Mouse (Mus musculus) liver, embryonic 11.5 days (tissue): Measurements from ENCODE around the gene B3gnt9. TPM values are rescaled to one million over a fixed set of nuclear protein-coding genes. Genes with fewer than 3 reads are reported as not detected.

Experiments used
- ATAC-seq: fragments of 200-750 bp; cut with Nextera tagmentation; replicated peaks from 2 replicates; pipeline ENCODE4 v1.8.0; 2017; ENCODE audit warnings: moderate number of reproducible peaks, mild to moderate bottlenecking, moderate TSS enrichment, moderate library complexity; ENCODE audit not compliant: low FRiP score
- DNase-seq: peaks from one replicate; pipeline ENCODE4 v3.0.0-alpha.2; 2017; ENCODE audit warnings: low spot score
- H3K27ac ChIP-seq: fragments of 300-500 bp; sonication (generic); 2 replicates; pipeline ENCODE4 v1.5.1; 2014; ENCODE audit warnings: mild to moderate bottlenecking, low read depth, low read length, control low read depth
- H3K27me3 ChIP-seq: fragments of 300-500 bp; sonication (generic); replicated peaks from 2 replicates; pipeline ENCODE4 v1.6.1; 2014; ENCODE audit warnings: low read length, mixed read lengths; ENCODE audit not compliant: control insufficient read depth, insufficient read depth
- H3K36me3 ChIP-seq: fragments of 300-500 bp; sonication (generic); 2 replicates; pipeline ENCODE4 v1.6.1; 2014; ENCODE audit warnings: mild to moderate bottlenecking, low read length, moderate library complexity, mixed read lengths; ENCODE audit not compliant: control insufficient read depth, insufficient read depth
- H3K4me1 ChIP-seq: fragments of 300-500 bp; sonication (generic); replicated peaks from 2 replicates; pipeline ENCODE4 v1.6.1; 2014; ENCODE audit warnings: low read length, mixed read lengths; ENCODE audit not compliant: control insufficient read depth, insufficient read depth
- H3K4me2 ChIP-seq: fragments of 300-500 bp; sonication (generic); 2 replicates; pipeline ENCODE4 v1.6.1; 2014; ENCODE audit warnings: mild to moderate bottlenecking, control low read depth, moderate library complexity
- H3K4me3 ChIP-seq: fragments of 300-500 bp; sonication (generic); 2 replicates; pipeline ENCODE4 v1.5.1; 2014; ENCODE audit warnings: low read depth, low read length, control low read depth
- H3K9ac ChIP-seq: fragments of 300-500 bp; sonication (generic); 2 replicates; pipeline ENCODE4 v1.6.1; 2014; ENCODE audit warnings: low read depth, low read length, control low read depth
- H3K9me3 ChIP-seq: fragments of 300-500 bp; sonication (generic); 2 replicates; pipeline ENCODE4 v1.6.1; 2016; ENCODE audit warnings: low read length, inconsistent platforms, mixed read lengths; ENCODE audit not compliant: control insufficient read depth
- WGBS: fragments of 180-500 bp; shearing (Covaris S2); extraction: QIAGEN DNeasy Blood & Tissue Kit; methylation state at CpG from one replicate; pipeline ENCODE4 v1.1.7; 2014; 5-methylcytosine and 5-hydroxymethylcytosine counted together
- polyA plus RNA-seq: library from polyadenylated mRNA; unstranded; fragments of >200 nt; fragmentation: Nextera tagmentation; extraction: Ambion mirVana; gene quantifications from 2 replicates; pipeline ENCODE4 v1.2.1, GENCODE M21; 2014

The B3gnt9 gene
- polyA plus RNA-seq, 1 experiment from 2014 or later = 4.2 TPM

GRCm38 (mm10) chr8:105257318-105258114, 2.6 kb upstream of the B3gnt9 start:
- WGBS = 66% methylated on average over 7 of the region's 7 CpGs
- Histone ChIP-seq H3K27ac (no peak overlapping the region), H3K9ac (no peak overlapping the region), H3K4me3 (no peak overlapping the region), H3K9me3 (no peaks in the 10 kb centered on the region), H3K27me3 (peaks cover 29% of the 10 kb centered on the region), H3K4me2 (no peak overlapping the region), H3K36me3 (no peaks in the 10 kb centered on the region), H3K4me1 (peaks cover 31% of the 10 kb centered on the region)
- DNase-seq (no peak), ATAC-seq (no peak)

- H3K4me3 ChIP-seq = peak overlapping the region; percentile 66
- ATAC-seq (peak; percentile 88), DNase-seq (peak; percentile 91)
- under 1% methylated on average over 73 of the region's 74 CpGs for WGBS
- H3K4me1 ChIP-seq = peaks cover 23% of the 10 kb centered on the region
- H3K4me2 ChIP-seq = peak overlapping the region; percentile 99
- peak overlapping the region; percentile 65 for H3K27ac ChIP-seq
- peak overlapping the region; percentile 76 for H3K9ac ChIP-seq
- peaks cover 17% of the 10 kb centered on the region for H3K27me3 ChIP-seq
- no peaks in the 10 kb centered on the region for H3K9me3 ChIP-seq
- peaks cover 13% of the 10 kb centered on the region; the same call in 1 of the 2 replicates for H3K36me3 ChIP-seq
Observed at GRCm38 (mm10) chr8:105254152-105254965, 594 bp downstream of the B3gnt9 start.

DNA sequence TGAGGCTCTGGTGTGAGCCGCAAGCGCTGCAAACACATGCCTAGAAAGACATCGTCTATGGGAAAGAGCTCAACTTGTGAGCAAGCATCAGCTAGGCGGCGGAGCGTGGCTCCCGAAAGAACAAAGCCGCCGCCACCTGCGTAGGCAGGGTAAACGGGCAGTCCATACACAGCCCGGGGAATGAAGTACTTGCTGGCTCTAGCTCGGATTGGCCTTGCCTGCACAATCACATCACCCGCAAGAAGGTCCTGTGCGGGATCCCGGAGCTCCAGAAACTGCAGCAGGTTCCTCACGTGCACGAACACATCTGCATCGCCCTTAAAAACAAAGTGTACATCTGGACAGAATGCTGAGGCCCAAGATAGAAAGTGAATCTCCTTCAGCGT, 1.2 kb downstream of the B3gnt9 start:
- Histone ChIP-seq H3K36me3 (peaks cover 19% of the 10 kb centered on the region), H3K9me3 (no peaks in the 10 kb centered on the region), H3K4me3 (peak overlapping the region; percentile 66), H3K27ac (no peak overlapping the region), H3K4me2 (peak overlapping the region; percentile 99), H3K27me3 (peaks cover 11% of the 10 kb centered on the region), H3K9ac (no peak overlapping the region; the same call in 1 of the 2 replicates), H3K4me1 (peaks cover 17% of the 10 kb centered on the region)
- ATAC-seq (no peak), DNase-seq (no peak)
- 51% methylated on average over 20 of the region's 20 CpGs for WGBS

DNA sequence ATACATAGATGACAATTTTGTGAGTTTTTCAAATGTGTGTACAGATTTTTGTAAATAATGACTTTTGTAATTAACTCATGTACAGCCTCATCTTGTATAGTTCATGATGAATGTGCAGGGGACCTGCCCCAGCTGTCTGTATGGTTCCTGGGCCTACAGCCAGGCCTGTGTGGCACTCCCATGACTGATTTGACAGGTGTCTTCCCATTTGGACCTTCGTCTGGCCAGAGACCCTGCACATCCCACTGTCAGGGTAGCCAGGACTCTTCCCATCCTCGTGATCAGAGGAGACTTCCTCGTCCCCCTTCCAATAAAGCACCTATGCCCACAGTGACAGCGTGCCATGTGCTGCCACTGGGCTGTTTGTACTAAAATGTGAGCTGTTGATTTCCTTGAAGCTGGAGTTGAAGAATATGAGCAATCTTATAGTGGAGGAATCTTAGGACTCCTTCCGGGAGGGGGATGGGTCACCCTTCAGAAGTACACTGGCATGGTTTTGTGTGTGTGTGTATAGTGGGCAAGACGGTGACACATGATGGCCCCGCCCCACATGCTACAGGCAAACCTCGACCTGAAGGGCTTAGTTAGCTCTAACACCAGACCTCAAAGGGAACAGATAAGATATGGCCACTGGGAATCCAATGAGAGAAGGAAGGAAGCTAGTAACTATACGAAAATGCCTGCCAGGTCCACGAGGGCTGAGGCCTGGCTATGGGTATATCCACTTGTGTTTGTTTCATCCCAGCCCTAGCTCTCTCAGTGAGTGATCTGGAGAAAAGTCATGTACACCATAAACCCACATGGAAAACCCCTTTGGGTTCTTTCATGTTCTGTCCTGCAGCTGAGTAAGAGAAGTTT, 2.0 kb downstream of the B3gnt9 start:
- Histone ChIP-seq H3K36me3 (peaks cover 27% of the 10 kb centered on the region), H3K9me3 (no peaks in the 10 kb centered on the region), H3K27me3 (peaks cover 7% of the 10 kb centered on the region; the same call in 1 of the 2 replicates), H3K4me2 (no peak overlapping the region), H3K27ac (no peak overlapping the region), H3K4me1 (peaks cover 16% of the 10 kb centered on the region), H3K4me3 (no peak overlapping the region), H3K9ac (no peak overlapping the region)
- WGBS = 70% methylated on average over 10 of the region's 10 CpGs
- DNase-seq (no peak), ATAC-seq (no peak)

DNA sequence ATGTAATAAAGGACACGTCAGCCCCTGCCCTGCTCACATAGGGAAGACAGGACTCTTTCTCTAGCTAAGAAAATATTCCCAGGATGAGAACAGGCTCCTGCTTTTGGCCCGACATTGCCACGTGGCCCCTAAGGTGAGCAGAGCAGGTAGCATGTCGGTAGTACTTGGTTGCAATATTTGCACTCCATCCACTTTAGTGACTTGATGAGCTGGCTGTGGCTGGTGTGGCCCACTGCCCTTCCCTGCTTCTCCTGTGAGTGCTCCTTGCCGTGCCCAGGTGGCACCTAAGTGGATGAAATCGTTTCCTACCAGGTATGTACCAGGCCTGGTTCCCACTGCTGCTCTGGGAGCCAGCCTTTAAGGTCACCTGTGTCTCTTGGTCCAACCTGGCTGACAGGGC, 3.0 kb downstream of the B3gnt9 start:
- H3K4me3 ChIP-seq = no peak overlapping the region
- H3K36me3 ChIP-seq = peaks cover 27% of the 10 kb centered on the region
- 90% methylated on average over 6 of the region's 6 CpGs for WGBS

GRCm38 (mm10) chr8:105241016-105241415, 13.9 kb downstream of the B3gnt9 start:
- 98% methylated on average over 7 of the region's 7 CpGs for whole genome bisulfite sequencing
- Histone ChIP-seq H3K9me3 (no peaks in the 10 kb centered on the region), H3K27ac (no peak overlapping the region), H3K9ac (no peak overlapping the region), H3K4me1 (no peaks in the 10 kb centered on the region), H3K4me3 (no peak overlapping the region), H3K4me2 (no peak overlapping the region), H3K36me3 (peaks cover 22% of the 10 kb centered on the region; the same call in 1 of the 2 replicates), H3K27me3 (no peaks in the 10 kb centered on the region)
- ATAC-seq (no peak), DNase-seq (no peak)

More for the DNA sequence above, 3.0 kb downstream of the B3gnt9 start:
- Histone ChIP-seq H3K9ac (no peak overlapping the region), H3K4me2 (no peak overlapping the region), H3K27me3 (0 out of 2 replicates have a peak, but pooled peaks cover 7% of the 10 kb centered on the region), H3K9me3 (no peaks in the 10 kb centered on the region), H3K4me1 (peaks cover 16% of the 10 kb centered on the region), H3K27ac (no peak overlapping the region)
- ATAC-seq (no peak), DNase-seq (no peak)

DNA sequence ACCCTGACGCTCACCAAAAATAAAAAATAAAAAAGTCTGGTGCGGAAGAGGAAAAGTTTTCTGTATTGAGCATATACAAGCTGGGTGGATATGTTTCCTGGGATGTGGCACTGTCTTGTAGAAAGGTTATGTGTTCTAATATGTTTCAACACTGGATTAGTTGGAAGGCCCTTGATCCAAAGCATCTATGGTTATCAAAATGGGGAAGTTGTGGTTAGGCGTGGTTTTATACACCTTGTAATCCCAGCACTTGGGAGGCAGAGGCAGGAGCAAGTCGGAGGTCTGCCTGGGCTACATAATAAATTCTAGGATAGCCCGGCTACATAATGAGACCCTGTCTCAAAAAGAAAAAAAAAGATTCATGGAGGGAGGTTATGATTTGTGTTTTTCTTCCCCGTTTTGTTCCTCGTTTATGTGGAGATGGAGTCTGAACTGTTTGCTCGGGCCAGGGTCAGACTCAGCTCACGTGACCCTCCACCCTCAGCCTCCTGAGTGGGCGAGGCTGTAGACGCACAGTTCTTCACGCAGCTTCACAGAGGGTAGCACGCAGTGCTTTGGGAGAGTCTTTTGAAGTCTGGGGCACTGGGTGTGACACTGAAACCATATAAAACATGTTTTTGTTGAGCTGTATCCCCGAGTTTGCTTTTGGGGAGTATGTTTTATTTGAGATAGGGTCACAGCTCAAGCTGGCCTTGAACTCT, 17.4 kb downstream of the B3gnt9 start:
- 81% methylated on average over 14 of the region's 14 CpGs for WGBS
- H3K27me3 ChIP-seq = no peaks in the 10 kb centered on the region
- H3K4me2 ChIP-seq = no peak overlapping the region
- H3K4me3 ChIP-seq = no peak overlapping the region
- H3K4me1 ChIP-seq = peaks cover 7% of the 10 kb centered on the region
- no peak overlapping the region for H3K27ac ChIP-seq
- ATAC-seq (no peak), DNase-seq (no peak)
- peaks cover 25% of the 10 kb centered on the region; the same call in 1 of the 2 replicates for H3K36me3 ChIP-seq
- H3K9me3 ChIP-seq = no peaks in the 10 kb centered on the region
- H3K9ac ChIP-seq = no peak overlapping the region

- Histone ChIP-seq H3K4me3 (no peak overlapping the region), H3K4me2 (no peak overlapping the region), H3K36me3 (peaks cover 18% of the 10 kb centered on the region; the same call in 1 of the 2 replicates)
Observed at GRCm38 (mm10) chr8:105235206-105235605, 19.7 kb downstream of the B3gnt9 start.

More at GRCm38 (mm10) chr8:105235206-105235605, 19.7 kb downstream of the B3gnt9 start:
- Histone ChIP-seq H3K9me3 (no peaks in the 10 kb centered on the region), H3K27me3 (no peaks in the 10 kb centered on the region), H3K9ac (no peak overlapping the region), H3K27ac (no peak overlapping the region), H3K4me1 (peaks cover 11% of the 10 kb centered on the region)
- ATAC-seq = no peak
- 94% methylated on average over 1 of the region's 1 CpGs for WGBS
- DNase-seq = no peak
